Mouse (Mus musculus) cortical plate, adult 2 months (tissue): Measurements from ENCODE around the gene Mlxipl.
A peak's percentile ranks its signal among the peaks of the same experiment; 100 is the strongest.

Experiments used
- CTCF ChIP-seq: fragments of 200-500 bp; IDR thresholded peaks from 2 replicates; pipeline ENCODE4 v1.5.1; 2011; ENCODE audit warnings: mild to moderate bottlenecking, control low read depth, low read length; ENCODE audit not compliant: insufficient read depth; ENCODE audit errors: extremely low read depth
- POLR2A ChIP-seq: fragments of 200-500 bp; IDR thresholded peaks from 2 replicates; pipeline ENCODE4 v1.6.1; 2011; ENCODE audit warnings: mild to moderate bottlenecking, low read length, control low read depth; ENCODE audit not compliant: insufficient read depth; ENCODE audit errors: extremely low read depth

GRCm38 (mm10) chr5:135186621-135187348, 97.1 kb downstream of the Mlxipl start, which contains the start of gene Baz1b:
- TF ChIP-seq CTCF: no peak
- peak; percentile 48 for TF ChIP-seq POLR2A
